Mouse (Mus musculus) kidney, embryonic 14.5 days (tissue): ENCODE measurements at regions not wholly inside any gene's neighbourhood (a gene's known extent, or its start where the extent isn't known, plus 50 kb on each side); places are given as distances from the start of the nearest gene placed in this dataset.

Source experiments
- ATAC-seq: fragments of 200-750 bp; cut with Nextera tagmentation; 2 replicates; pipeline ENCODE4 v1.8.0; 2017; ENCODE audit warnings: moderate number of reproducible peaks, mild to moderate bottlenecking, moderate TSS enrichment, moderate library complexity; ENCODE audit not compliant: low FRiP score, low TSS enrichment
- H3K27ac ChIP-seq: fragments of 300-500 bp; sonication (generic); 2 replicates; pipeline ENCODE4 v1.5.1; 2014; ENCODE audit warnings: low read depth, mild to moderate bottlenecking, low read length, moderate library complexity, mixed read lengths
- H3K27me3 ChIP-seq: fragments of 300-500 bp; sonication (generic); 2 replicates; pipeline ENCODE4 v1.6.1; 2014; ENCODE audit warnings: mild to moderate bottlenecking, low read length; ENCODE audit not compliant: control insufficient read depth, insufficient read depth
- H3K36me3 ChIP-seq: fragments of 300-500 bp; sonication (generic); 2 replicates; pipeline ENCODE4 v1.6.1; 2014; ENCODE audit warnings: low read length, mixed read lengths; ENCODE audit not compliant: control insufficient read depth, insufficient read depth
- H3K4me1 ChIP-seq: fragments of 300-500 bp; sonication (generic); 2 replicates; pipeline ENCODE4 v1.6.1; 2014; ENCODE audit warnings: low read length, mixed read lengths; ENCODE audit not compliant: control insufficient read depth, insufficient read depth
- H3K4me2 ChIP-seq: fragments of 300-500 bp; sonication (generic); replicated peaks from 2 replicates; pipeline ENCODE4 v1.6.1; 2014; ENCODE audit warnings: low read depth, mild to moderate bottlenecking, low read length
- H3K4me3 ChIP-seq: fragments of 300-500 bp; sonication (generic); 2 replicates; pipeline ENCODE4 v1.5.1; 2014; ENCODE audit warnings: mild to moderate bottlenecking, low read length
- H3K9ac ChIP-seq: fragments of 300-500 bp; sonication (generic); 2 replicates; pipeline ENCODE4 v1.6.1; 2014; ENCODE audit warnings: low read depth, mild to moderate bottlenecking, low read length, moderate library complexity
- H3K9me3 ChIP-seq: fragments of 300-500 bp; sonication (generic); 2 replicates; pipeline ENCODE4 v1.6.1; 2016; ENCODE audit warnings: low read length; ENCODE audit not compliant: control insufficient read depth
- WGBS: fragments of 180-500 bp; shearing (Covaris S2); extraction: QIAGEN DNeasy Blood & Tissue Kit; methylation state at CpG from one replicate; pipeline ENCODE4 v1.1.7; 2014; 5-methylcytosine and 5-hydroxymethylcytosine counted together

DNA sequence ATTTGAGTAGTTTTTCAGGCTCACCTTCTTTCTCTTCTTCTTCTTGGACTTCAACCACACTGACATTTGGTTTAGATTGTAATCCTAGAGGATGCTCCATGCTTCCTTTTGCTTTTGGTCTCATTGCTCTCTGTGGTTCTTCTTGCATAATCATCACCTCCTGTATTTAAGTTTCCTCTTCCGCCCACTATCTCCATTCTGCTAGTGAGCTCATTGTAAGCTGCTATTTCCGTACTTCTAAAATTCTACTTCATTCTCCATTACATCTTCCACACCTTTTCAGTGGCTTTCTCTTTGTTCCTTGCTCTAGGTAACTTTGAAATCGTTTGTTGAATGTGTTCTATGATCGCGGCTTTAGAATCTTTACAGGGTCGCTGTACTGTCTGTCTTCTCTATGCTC, 493.1 kb upstream of the Cdh5 start:
- H3K9ac ChIP-seq: no peak overlapping the region
- WGBS: 90% methylated on average over 6 of the region's 6 CpGs
- H3K4me2 ChIP-seq: no peak overlapping the region
- H3K9me3 ChIP-seq: no peaks in the 10 kb centered on the region
- ATAC-seq: no peak
- no peaks in the 10 kb centered on the region for H3K36me3 ChIP-seq
- no peaks in the 10 kb centered on the region for H3K4me1 ChIP-seq
- no peak overlapping the region for H3K4me3 ChIP-seq
- H3K27me3 ChIP-seq: no peaks in the 10 kb centered on the region
- H3K27ac ChIP-seq: no peak overlapping the region

DNA sequence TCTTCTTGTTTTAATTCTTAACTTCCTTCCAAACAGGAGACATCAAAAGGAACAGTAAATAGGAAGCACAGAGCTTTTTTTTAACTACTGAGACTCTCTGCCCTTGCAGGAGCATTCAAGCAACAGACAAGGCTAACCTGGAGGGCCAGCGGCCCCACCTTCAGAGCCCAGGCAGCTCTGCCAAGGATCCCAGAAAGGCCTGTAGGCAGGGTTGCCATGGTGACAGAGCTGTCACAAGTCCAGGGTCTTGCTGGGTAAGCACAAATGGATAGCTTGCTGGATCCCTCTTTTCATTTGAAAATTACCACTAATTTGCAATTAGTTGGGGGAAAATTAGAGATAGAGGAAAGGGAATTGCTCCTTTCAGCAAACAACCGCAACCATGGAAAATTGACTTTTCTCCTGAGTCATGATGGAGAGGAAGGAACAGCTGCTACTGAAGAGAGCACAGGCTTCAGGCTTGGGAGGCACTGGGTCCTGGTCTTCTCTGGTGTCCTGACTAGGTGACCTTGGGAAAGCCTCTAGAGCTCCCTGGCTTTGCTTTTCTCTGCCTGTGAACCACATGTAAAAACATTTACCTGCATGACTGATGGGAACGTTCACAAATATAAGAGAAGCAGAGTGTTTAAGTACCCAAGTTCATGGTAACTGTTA, 477.5 kb upstream of the Cdh5 start:
- WGBS: 62% methylated on average over 3 of the region's 3 CpGs
- H3K4me1 ChIP-seq: no peaks in the 10 kb centered on the region
- no peaks in the 10 kb centered on the region for H3K9me3 ChIP-seq
- H3K27me3 ChIP-seq: no peaks in the 10 kb centered on the region
- no peak overlapping the region for H3K9ac ChIP-seq
- no peak overlapping the region for H3K4me2 ChIP-seq
- no peak overlapping the region for H3K4me3 ChIP-seq
- no peak overlapping the region for H3K27ac ChIP-seq
- no peak for ATAC-seq
- no peaks in the 10 kb centered on the region for H3K36me3 ChIP-seq

DNA sequence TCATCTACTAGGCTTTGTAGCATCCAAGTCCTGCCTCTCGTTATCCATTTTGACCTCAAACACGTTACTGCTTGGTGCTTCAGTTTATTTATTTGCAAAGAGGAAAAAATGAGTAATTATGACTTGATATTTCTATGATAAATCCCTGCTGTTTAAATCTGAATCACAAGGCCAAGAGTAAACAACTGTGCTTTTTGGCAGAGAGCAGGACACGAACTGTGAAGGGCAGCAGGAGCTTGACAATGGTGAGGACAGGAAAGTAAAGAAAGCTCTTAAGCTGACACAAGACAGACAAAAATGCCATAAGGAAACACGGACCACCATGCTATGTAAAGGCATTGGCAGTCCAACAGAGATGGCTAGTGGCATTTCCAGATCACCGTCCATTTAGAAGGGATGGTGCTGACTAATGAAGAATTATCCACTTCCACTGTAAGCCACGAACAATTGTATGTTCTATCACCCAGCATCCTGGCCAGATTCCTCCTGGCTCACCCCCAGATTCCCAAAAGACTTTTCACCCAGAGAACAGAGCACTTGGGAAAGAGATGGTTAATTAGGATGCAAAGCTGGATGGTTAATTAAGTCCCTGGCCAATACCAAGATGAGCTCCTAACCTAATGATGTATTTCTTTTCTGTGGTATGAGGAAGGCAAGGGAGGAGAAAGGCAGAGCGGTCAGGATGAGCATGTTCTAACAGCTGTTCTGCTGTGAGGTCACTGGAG, 476.1 kb upstream of the Cdh5 start:
- Histone ChIP-seq H3K27ac (no peak overlapping the region), H3K36me3 (no peaks in the 10 kb centered on the region), H3K27me3 (no peaks in the 10 kb centered on the region), H3K4me3 (no peak overlapping the region), H3K4me1 (no peaks in the 10 kb centered on the region), H3K9ac (no peak overlapping the region), H3K4me2 (no peak overlapping the region), H3K9me3 (no peaks in the 10 kb centered on the region)
- no peak for ATAC-seq
- WGBS: 84% methylated on average over 7 of the region's 7 CpGs

DNA sequence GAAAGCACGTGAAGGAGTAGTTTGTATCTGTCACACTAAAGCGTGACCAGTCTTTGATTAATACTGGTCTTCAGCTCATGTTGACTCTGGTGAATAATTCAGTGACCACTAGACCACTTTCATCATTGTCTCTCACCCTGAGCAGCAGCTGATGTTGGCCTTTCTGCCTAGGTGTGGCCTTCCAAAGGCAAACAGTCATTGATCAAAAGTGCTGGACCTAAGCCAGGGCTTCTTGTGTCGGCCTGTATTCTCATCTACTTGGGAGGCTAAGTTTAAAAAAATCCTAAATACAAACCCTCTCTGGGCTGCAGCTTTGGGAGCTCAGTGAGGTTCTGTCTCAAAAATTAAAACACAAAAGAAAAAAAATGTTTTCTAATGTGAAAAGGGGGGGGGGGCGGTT, 475.0 kb upstream of the Cdh5 start:
- WGBS: 58% methylated on average over 4 of the region's 4 CpGs
- H3K9me3 ChIP-seq: no peaks in the 10 kb centered on the region

DNA sequence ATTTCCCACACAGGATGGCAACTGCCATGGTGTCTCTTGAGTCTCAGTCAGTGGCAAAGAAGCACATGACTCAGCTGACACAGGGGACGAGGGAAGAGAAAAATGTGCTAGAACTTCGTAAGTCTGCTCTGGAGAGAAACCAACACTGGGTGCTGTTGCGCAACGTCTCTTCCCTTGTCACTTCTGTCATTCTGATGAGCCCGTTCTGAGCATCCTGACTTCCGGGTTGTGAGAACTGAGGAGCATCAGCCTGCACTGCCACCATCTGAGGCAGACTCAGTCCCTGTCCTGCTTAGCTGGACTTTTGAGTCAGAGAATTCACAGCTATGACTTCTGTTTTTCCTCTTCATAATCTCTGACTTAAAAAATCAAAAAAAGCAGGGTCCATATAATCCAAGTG, 468.9 kb upstream of the Cdh5 start:
- H3K9ac ChIP-seq: no peak overlapping the region
- H3K27me3 ChIP-seq: no peaks in the 10 kb centered on the region
- H3K4me1 ChIP-seq: no peaks in the 10 kb centered on the region
- H3K36me3 ChIP-seq: no peaks in the 10 kb centered on the region
- no peak overlapping the region for H3K27ac ChIP-seq
- no peak overlapping the region for H3K4me3 ChIP-seq
- H3K9me3 ChIP-seq: no peaks in the 10 kb centered on the region
- ATAC-seq: no peak
- no peak overlapping the region for H3K4me2 ChIP-seq
- WGBS: 85% methylated on average over 6 of the region's 6 CpGs

More for the DNA sequence above, 475.0 kb upstream of the Cdh5 start:
- H3K27ac ChIP-seq: no peak overlapping the region
- no peaks in the 10 kb centered on the region for H3K4me1 ChIP-seq
- H3K9ac ChIP-seq: no peak overlapping the region
- no peak overlapping the region for H3K4me2 ChIP-seq
- H3K36me3 ChIP-seq: no peaks in the 10 kb centered on the region
- no peaks in the 10 kb centered on the region for H3K27me3 ChIP-seq
- H3K4me3 ChIP-seq: no peak overlapping the region
- ATAC-seq: no peak

DNA sequence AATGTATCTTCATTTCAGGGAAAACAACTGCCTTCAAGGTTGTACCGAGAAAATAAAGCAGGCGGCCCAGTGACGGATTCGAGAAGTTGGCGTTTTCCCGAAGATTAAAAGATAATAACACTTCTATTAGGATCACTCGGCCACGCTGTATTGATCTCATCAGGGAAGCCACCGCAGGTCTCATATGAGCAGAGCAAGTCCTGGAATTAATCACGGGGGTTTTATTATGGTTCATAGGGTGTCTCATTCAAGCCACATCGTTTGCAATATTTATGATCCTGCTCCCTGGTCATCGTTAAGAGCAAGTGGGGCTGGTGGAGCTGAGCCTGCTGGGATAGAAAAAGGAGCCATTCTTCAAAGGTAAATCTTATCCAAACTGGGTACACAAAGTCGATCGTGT, 466.5 kb upstream of the Cdh5 start:
- H3K27me3 ChIP-seq: no peaks in the 10 kb centered on the region
- no peak overlapping the region for H3K9ac ChIP-seq
- no peak for ATAC-seq
- no peak overlapping the region for H3K4me2 ChIP-seq
- no peak overlapping the region for H3K4me3 ChIP-seq
- no peaks in the 10 kb centered on the region for H3K9me3 ChIP-seq
- no peak overlapping the region for H3K27ac ChIP-seq
- H3K4me1 ChIP-seq: no peaks in the 10 kb centered on the region
- H3K36me3 ChIP-seq: no peaks in the 10 kb centered on the region
- 68% methylated on average over 14 of the region's 14 CpGs for WGBS

DNA sequence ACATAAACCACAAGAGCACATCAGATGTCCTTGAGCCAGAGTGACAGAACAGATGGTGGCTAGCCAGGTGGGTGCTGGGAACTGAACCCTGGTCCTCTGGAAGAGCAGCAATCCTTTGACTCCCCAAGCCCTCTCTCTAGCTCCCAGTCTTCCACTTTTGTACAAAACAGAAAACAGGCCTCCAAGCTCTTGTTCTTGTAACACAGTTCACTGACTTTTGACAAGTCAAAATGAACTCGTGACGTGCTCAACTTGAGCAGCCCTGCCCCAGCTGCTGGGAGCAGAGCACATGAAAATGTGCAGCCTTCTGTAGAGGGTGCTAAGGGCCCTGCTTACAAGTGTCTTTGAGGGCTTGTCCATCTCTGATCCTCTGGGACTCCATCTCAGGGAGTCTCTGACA, 457.8 kb upstream of the Cdh5 start:
- no peaks in the 10 kb centered on the region for H3K36me3 ChIP-seq
- no peaks in the 10 kb centered on the region for H3K9me3 ChIP-seq
- 95% methylated on average over 2 of the region's 2 CpGs for WGBS
- H3K9ac ChIP-seq: no peak overlapping the region
- no peaks in the 10 kb centered on the region for H3K27me3 ChIP-seq
- no peak overlapping the region for H3K4me2 ChIP-seq
- H3K4me3 ChIP-seq: no peak overlapping the region
- ATAC-seq: no peak
- H3K27ac ChIP-seq: no peak overlapping the region
- H3K4me1 ChIP-seq: no peaks in the 10 kb centered on the region

DNA sequence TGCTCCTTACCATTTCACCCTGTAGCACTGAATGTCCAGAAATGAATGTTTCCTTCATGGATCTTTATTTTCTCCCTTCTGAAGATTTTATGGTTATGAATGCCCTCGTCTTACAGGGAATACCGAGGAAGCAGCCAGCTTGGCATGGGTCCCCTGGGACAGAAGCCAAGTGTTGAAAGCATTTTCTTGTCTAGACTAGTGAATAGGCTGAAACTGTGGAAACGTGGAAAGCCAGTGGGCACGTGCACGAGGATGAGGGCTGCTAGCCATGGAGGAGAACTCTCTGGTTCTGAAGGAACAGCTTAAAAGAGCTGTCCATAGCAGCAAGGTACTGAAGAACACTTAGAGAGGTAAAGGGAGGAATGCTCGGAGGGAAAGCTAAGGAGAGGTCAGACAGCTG, 457.3 kb upstream of the Cdh5 start:
- Histone ChIP-seq H3K9ac (no peak overlapping the region), H3K4me3 (no peak overlapping the region), H3K27me3 (no peaks in the 10 kb centered on the region), H3K4me1 (no peaks in the 10 kb centered on the region), H3K9me3 (no peaks in the 10 kb centered on the region), H3K36me3 (no peaks in the 10 kb centered on the region), H3K27ac (no peak overlapping the region), H3K4me2 (no peak overlapping the region)
- ATAC-seq: no peak
- WGBS: 74% methylated on average over 6 of the region's 6 CpGs

DNA sequence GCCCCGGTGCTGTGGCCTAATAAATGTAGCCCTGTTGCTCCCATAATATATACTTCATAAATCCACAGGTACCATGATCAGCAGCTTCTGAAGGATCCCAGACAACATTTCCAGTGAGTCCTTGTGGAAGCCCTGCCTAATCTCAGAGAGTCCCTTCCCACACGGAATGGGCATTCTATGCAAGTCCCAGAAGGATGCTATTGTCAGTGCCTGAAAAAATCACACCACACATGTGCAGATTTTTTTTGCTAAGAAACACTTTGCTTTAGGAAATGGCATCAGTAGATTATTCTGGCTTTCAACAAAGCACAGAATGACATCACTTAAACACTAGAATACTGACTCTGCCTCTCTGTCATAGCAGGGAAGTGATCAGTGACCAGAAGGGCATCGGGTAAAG, 456.6 kb upstream of the Cdh5 start:
- WGBS: 93% methylated on average over 3 of the region's 3 CpGs
- no peaks in the 10 kb centered on the region for H3K27me3 ChIP-seq
- no peak overlapping the region for H3K27ac ChIP-seq
- H3K4me1 ChIP-seq: no peaks in the 10 kb centered on the region
- no peak overlapping the region for H3K9ac ChIP-seq
- H3K4me2 ChIP-seq: no peak overlapping the region
- H3K4me3 ChIP-seq: no peak overlapping the region
- H3K9me3 ChIP-seq: no peaks in the 10 kb centered on the region
- ATAC-seq: no peak
- no peaks in the 10 kb centered on the region for H3K36me3 ChIP-seq
